Mouse (Mus musculus) neural tube, embryonic 14.5 days (tissue): ENCODE results near the gene Dnajc7. TPM values are rescaled to one million over a fixed set of nuclear protein-coding genes. Genes with fewer than 3 reads are reported as not detected.
"Not testable (repeated sequence)": the region's sequence is repeated elsewhere in the genome, so short reads cannot be mapped to it uniquely, and the experiment has no call there.

Experiments
- ATAC-seq: fragments of 200-750 bp; cut with Nextera tagmentation; 2 replicates; pipeline ENCODE4 v1.8.0; 2017; ENCODE audit warnings: low read depth, mild to moderate bottlenecking, moderate TSS enrichment, moderate library complexity
- H3K27ac ChIP-seq: fragments of 300-500 bp; sonication (generic); 2 replicates; pipeline ENCODE4 v1.5.1; 2014; ENCODE audit warnings: low read depth, mild to moderate bottlenecking, control low read depth, low read length, moderate library complexity, mixed read lengths
- H3K27me3 ChIP-seq: fragments of 300-500 bp; sonication (generic); 2 replicates; pipeline ENCODE4 v1.6.1; 2014; ENCODE audit warnings: low read length; ENCODE audit not compliant: control insufficient read depth, insufficient read depth
- H3K36me3 ChIP-seq: fragments of 300-500 bp; sonication (generic); 2 replicates; pipeline ENCODE4 v1.6.1; 2014; ENCODE audit warnings: low read length, mixed read lengths; ENCODE audit not compliant: control insufficient read depth, insufficient read depth
- H3K4me1 ChIP-seq: fragments of 300-500 bp; sonication (generic); 2 replicates; pipeline ENCODE4 v1.6.1; 2014; ENCODE audit warnings: low read length; ENCODE audit not compliant: control insufficient read depth, insufficient read depth
- H3K4me2 ChIP-seq: fragments of 300-500 bp; sonication (generic); 2 replicates; pipeline ENCODE4 v1.6.1; 2014; ENCODE audit warnings: mild to moderate bottlenecking, low read depth, low read length, control low read depth
- H3K4me3 ChIP-seq: fragments of 300-500 bp; sonication (generic); 2 replicates; pipeline ENCODE4 v1.5.1; 2014; ENCODE audit warnings: low read depth, low read length, control low read depth, mixed read lengths
- H3K9ac ChIP-seq: fragments of 300-500 bp; sonication (generic); replicated peaks from 2 replicates; pipeline ENCODE4 v1.6.1; 2014; ENCODE audit warnings: low read depth, mild to moderate bottlenecking, control low read depth, low read length, mixed read lengths
- H3K9me3 ChIP-seq: fragments of 300-500 bp; sonication (generic); 2 replicates; pipeline ENCODE4 v1.6.1; 2016; ENCODE audit warnings: low read length; ENCODE audit not compliant: control insufficient read depth
- WGBS: fragments of 180-500 bp; shearing (Covaris S2); extraction: QIAGEN DNeasy Blood & Tissue Kit; methylation state at CpG from one replicate; pipeline ENCODE4 v1.1.7; 2014; 5-methylcytosine and 5-hydroxymethylcytosine counted together
- polyA plus RNA-seq: library from polyadenylated mRNA; unstranded; fragments of >200 nt; fragmentation: Nextera tagmentation; extraction: Ambion mirVana; gene quantifications from 2 replicates; pipeline ENCODE4 v1.2.1, GENCODE M21; 2014

Dnajc7 gene
- polyA plus RNA-seq, 1 experiment from 2014 or later: 109 TPM

DNA sequence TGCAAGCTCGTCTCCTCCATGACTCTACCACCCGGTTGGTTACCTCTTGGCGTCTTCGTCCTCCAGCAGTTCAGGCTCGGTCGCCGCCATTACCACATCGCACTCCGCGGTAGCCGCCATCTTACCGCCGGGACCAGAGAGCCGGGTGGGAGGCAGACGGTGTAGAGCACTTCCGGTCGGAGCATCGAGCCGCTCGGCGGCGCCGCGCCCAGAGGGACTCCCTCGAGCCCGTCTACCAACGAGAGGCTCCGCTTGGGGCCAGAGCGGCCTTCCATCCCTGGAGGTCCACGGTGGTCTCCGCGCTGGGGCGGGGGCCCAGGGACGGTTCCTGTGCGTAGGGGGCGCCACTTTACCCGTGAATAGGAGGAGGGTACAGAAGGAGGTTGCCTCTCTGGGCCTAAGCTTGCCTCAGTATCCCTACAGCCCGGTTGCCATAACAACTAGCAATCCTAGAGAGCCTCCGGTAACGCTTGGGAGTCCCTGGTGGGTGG is 438 bp downstream of the Dnajc7 start:
- Histone ChIP-seq H3K36me3 (no peaks in the 10 kb centered on the region), H3K4me3 (peak overlapping the region; percentile 78), H3K9ac (peak overlapping the region; percentile 93), H3K4me2 (peak overlapping the region; percentile 63), H3K27me3 (no peaks in the 10 kb centered on the region), H3K4me1 (peaks cover 23% of the 10 kb centered on the region), H3K9me3 (no peaks in the 10 kb centered on the region), H3K27ac (peak overlapping the region; percentile 97)
- ATAC-seq: peak; percentile 96
- under 1% methylated on average over 40 of the region's 40 CpGs for WGBS

DNA sequence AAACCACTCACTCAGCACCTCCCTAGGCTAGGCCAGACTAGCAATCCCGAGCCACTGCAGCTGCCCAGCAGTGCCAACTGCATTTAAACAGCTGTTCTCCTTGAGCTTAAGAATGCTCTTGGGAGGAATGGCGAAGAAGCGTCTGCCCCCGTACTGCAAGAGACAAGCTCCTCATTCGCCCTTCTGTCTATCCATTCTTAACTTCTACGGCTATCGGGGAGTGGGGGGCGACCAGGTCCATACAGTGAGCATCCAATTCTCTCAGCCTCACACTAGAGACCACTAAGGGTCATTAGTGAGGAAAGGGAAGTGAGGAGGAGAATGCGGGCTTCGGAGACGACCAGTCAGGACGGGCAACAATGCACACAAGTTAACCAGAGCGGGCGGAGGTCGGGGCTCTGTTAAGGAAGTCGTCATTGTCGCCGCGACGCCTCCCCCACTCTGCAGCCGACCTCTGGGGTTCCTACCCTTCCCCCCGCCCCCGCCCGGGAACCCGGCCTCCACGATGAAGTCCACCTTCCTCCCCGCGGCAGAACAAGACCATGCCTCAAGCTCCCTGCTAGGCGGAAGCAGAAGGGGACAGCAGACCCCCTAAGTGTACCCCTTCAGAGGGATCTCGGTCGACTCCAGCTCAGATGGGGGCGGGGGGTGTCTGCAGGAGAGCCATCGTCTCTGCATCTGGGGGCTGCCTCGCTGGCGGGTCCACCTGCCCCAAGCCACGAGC is 1.0 kb downstream of the Dnajc7 start, which contains the start of gene Nkiras2:
Gene Nkiras2, plus strand, starts transcription at position 484 of the 724 bp plus-strand sequence.
- Histone ChIP-seq H3K9me3 (no peaks in the 10 kb centered on the region), H3K27me3 (no peaks in the 10 kb centered on the region), H3K4me1 (peaks cover 17% of the 10 kb centered on the region), H3K36me3 (no peaks in the 10 kb centered on the region), H3K4me2 (peak within 1 kb of the TSS; percentile 63), H3K9ac (peak within 1 kb of the TSS; percentile 93), H3K27ac (peak within 1 kb of the TSS; percentile 97), H3K4me3 (peak within 1 kb of the TSS; percentile 78)
- WGBS: 2% methylated on average over 36 of the region's 36 CpGs
- peak; percentile 55 for ATAC-seq

DNA sequence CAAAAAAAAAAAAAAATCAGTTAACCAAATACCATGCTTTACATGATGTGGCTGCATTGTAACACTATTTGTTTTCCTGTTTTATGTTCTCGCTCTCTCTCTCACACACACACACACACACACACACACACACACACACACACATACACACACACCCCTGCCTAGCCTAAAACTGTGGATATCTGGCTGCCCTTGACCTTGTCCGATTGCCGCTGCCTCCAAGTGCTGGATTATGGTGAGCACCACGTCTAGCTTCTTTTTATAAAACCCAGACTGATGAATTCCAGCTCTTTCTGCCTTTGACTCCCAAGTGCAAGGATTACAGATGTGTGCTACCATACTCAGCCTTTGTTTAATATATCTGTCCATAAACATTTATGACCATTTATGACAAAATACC is 2.5 kb downstream of the Dnajc7 start:
- no peak overlapping the region for H3K9ac ChIP-seq
- H3K4me1 ChIP-seq: peaks cover 11% of the 10 kb centered on the region
- no peaks in the 10 kb centered on the region for H3K27me3 ChIP-seq
- no peaks in the 10 kb centered on the region for H3K36me3 ChIP-seq
- no peak overlapping the region for H3K27ac ChIP-seq
- WGBS: 96% methylated on average over 4 of the region's 4 CpGs
- H3K4me2 ChIP-seq: peak overlapping the region; percentile 63; the same call in 1 of the 2 replicates
- H3K9me3 ChIP-seq: no peaks in the 10 kb centered on the region
- no peak overlapping the region for H3K4me3 ChIP-seq
- ATAC-seq: no peak

DNA sequence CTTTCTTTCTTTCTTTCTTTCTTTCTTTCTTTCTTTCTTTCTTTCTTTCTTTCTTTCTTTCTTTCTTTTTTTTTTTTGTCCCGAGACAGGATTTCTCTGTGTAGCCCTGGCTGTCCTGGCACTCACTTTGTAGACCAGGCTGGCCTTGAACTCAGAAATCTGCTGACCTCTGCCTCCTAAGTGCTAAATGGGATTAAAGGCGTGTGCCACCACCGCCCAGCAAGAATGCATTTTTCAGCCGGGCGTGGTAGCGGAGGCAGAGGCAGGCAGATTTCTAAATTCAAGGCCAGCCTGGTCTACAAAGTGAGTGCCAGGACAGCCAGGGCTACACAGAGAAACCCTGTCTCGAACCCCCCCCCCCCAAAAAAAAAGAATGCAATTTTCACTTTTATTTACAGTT is 3.1 kb downstream of the Dnajc7 start:
- ATAC-seq, H3K27me3 ChIP-seq, H3K4me3 ChIP-seq, H3K9me3 ChIP-seq, H3K36me3 ChIP-seq, H3K4me2 ChIP-seq, H3K9ac ChIP-seq, H3K27ac ChIP-seq: not testable (repeated sequence)
- H3K4me1 ChIP-seq: peaks cover 11% of the 10 kb centered on the region
- 93% methylated on average over 7 of the region's 7 CpGs for WGBS

DNA sequence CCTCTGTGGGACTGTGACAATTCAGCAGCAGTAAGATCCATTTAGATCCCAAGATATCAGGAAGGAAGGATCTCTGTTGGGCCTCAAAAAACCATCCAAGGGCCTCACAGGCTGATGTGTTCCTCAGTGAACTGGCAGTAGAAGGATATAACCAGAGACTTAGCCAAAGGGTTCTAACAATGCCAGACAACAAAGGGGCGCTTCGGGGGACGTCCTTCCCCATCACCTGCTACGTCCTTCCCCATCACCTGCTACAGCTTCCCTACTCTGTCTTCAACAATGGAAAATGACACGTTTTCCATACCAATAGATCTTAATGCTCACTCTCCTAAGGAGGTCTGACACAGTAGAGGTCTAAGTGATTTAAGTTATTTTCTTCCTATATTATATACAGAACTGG is 3.6 kb downstream of the Dnajc7 start:
- 85% methylated on average over 5 of the region's 5 CpGs for WGBS

DNA sequence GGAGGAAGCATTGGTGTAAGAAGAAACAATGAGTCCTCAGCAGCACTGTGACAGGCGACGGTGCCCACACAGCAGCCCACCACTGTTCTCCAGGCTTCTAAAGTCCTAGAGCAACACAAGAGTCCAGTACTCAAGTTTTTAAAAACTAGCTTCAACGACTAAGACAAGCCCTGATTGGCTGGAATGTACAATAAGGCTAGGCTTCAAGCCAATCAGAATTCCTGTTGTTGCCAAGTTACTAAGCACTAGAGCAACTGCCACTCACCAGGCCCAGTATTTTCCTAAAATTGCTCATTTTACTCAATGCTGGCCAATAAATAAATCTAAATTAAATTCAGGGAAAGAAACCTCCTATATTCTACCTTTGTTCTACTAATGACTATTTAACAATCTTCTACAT is 6.7 kb downstream of the Dnajc7 start:
- Histone ChIP-seq H3K9ac (no peak overlapping the region), H3K27ac (no peak overlapping the region), H3K4me1 (peaks cover 7% of the 10 kb centered on the region), H3K4me3 (no peak overlapping the region), H3K36me3 (no peaks in the 10 kb centered on the region), H3K27me3 (no peaks in the 10 kb centered on the region), H3K9me3 (no peaks in the 10 kb centered on the region), H3K4me2 (no peak overlapping the region)
- WGBS: 92% methylated on average over 3 of the region's 3 CpGs
- ATAC-seq: no peak

More for the DNA sequence above, 3.6 kb downstream of the Dnajc7 start:
- Histone ChIP-seq H3K9me3 (no peaks in the 10 kb centered on the region), H3K4me1 (peaks cover 11% of the 10 kb centered on the region), H3K4me2 (no peak overlapping the region), H3K9ac (no peak overlapping the region), H3K27ac (no peak overlapping the region), H3K36me3 (no peaks in the 10 kb centered on the region), H3K27me3 (no peaks in the 10 kb centered on the region), H3K4me3 (no peak overlapping the region)
- ATAC-seq: no peak

DNA sequence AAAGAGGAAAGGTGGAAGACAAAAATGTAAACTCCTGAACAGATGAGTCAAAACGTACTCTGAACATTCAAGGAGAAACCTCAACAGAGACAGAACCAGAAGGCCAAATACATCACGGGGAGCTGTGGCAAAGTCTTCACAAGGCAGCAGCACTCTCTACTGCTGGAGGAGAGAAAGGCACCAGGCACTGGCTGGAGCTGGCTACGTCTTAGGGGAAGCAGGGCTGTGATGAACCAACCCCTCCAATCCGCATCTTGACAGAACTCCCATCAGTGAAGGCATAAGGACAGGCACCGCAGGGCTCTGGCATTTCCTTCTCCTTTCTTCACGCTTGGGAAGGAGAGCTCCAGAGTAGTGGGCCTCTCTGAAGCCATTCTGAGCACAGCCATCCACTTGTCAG is 8.3 kb downstream of the Dnajc7 start:
- H3K9ac ChIP-seq: no peak overlapping the region
- H3K9me3 ChIP-seq: no peaks in the 10 kb centered on the region
- ATAC-seq: no peak
- H3K4me3 ChIP-seq: no peak overlapping the region
- H3K27me3 ChIP-seq: no peaks in the 10 kb centered on the region
- no peak overlapping the region for H3K27ac ChIP-seq
- H3K36me3 ChIP-seq: no peaks in the 10 kb centered on the region
- H3K4me1 ChIP-seq: no peaks in the 10 kb centered on the region; the same call in 1 of the 2 replicates
- 94% methylated on average over 6 of the region's 6 CpGs for WGBS
- no peak overlapping the region for H3K4me2 ChIP-seq

DNA sequence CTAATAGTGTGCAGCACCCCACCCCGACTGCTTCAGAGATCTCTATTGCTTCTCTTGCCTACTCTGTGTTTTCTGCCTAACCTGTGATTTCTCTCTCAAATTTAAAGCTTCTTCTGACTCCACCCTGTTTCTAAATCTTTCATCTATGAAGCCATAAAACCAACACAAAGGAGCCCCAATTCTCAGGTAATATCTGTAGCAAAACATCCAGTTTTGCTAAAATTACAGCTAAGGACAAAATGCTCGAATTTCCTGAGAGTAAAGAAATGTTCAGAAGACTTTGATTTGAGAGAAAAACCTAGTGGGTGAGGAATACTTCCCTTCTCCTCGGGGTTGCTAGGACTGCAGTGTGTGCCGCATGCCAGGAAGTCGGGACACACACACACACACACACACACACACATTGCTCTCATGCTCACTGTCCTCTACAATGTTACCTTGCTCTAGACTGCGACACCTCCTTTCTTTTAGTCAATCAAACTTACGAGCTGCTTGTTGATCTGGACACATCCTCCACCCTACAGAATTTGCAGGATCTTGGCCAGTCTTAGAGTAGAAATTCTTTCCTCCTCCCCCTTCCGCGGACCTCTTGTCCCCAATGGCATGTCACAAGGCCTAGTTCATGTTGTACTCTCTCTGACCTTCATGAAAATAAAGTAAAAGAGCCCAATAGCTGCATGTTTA is 9.8 kb downstream of the Dnajc7 start:
- no peaks in the 10 kb centered on the region for H3K9me3 ChIP-seq
- H3K4me1 ChIP-seq: no peaks in the 10 kb centered on the region; the same call in 1 of the 2 replicates
- H3K27ac ChIP-seq: no peak overlapping the region
- H3K9ac ChIP-seq: no peak overlapping the region
- H3K27me3 ChIP-seq: no peaks in the 10 kb centered on the region
- H3K36me3 ChIP-seq: no peaks in the 10 kb centered on the region
- whole genome bisulfite sequencing: 80% methylated on average over 9 of the region's 9 CpGs
- H3K4me3 ChIP-seq: no peak overlapping the region
- no peak overlapping the region for H3K4me2 ChIP-seq
- ATAC-seq: no peak

DNA sequence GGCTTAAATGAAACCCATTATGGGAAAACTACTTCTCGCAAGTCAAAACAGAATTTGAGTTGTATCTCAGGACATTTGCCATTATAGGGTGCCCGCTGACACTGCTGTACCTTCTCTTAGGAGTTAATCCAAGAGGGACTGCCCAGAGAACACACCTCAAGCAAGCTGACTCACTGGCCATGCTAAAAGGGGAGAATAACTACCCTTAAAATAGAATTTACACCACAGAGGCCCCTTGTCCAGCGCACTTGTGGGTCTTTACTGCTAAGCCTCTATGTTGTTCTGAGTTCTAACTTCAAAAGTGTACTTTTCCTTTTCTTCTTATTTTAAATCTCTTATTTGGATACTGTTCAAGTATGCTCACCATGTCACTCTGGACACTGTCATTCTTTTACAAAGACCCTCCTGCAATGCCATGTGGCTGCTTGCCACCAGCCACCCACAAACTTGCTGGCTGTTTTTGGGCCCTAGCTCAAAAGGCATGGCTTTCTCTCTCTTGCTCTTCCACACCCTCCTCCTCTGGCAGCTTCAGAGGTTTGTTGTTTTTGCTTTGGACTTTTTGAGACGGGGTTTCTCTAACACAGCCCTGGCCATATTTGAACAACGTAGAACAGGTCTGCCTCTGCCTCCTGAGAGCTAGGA is 10.5 kb downstream of the Dnajc7 start:
- no peak overlapping the region for H3K27ac ChIP-seq
- ATAC-seq: no peak
- H3K4me2 ChIP-seq: no peak overlapping the region
- H3K36me3 ChIP-seq: no peaks in the 10 kb centered on the region
- H3K9ac ChIP-seq: no peak overlapping the region
- no peaks in the 10 kb centered on the region for H3K27me3 ChIP-seq
- H3K4me1 ChIP-seq: peaks cover 3% of the 10 kb centered on the region
- no peaks in the 10 kb centered on the region for H3K9me3 ChIP-seq
- 88% methylated on average over 5 of the region's 5 CpGs for WGBS
- no peak overlapping the region for H3K4me3 ChIP-seq
